Mouse (Mus musculus): ENCODE data around the gene Cdt1. TPM values are rescaled to one million over a fixed set of nuclear protein-coding genes. Genes with fewer than 3 reads are reported as not detected.

Cdt1 gene
- 11.4 TPM for polyA plus RNA-seq (2017; shearing (Covaris generic))

GRCm38 (mm10) chr8:122567361-122568108 is at the start of gene Cdt1:
Gene Cdt1, plus strand, starts transcription at chr8:122568015.

GRCm38 (mm10) chr8:122551265-122552051 is 16.4 kb upstream of the Cdt1 start, which contains the start of gene Piezo1:
Gene Piezo1, minus strand, starts transcription at chr8:122551329.

GRCm38 (mm10) chr8:122576648-122577022 is 8.8 kb downstream of the Cdt1 start, which contains the start of gene Aprt:
Gene Aprt, minus strand, starts transcription at chr8:122576909.

GRCm38 (mm10) chr8:122611295-122612133 is 43.7 kb downstream of the Cdt1 start, which contains the start of the genes Galns and Trappc2l:
Gene Galns, minus strand, starts transcription at chr8:122611463.
Gene Trappc2l, plus strand, starts transcription at chr8:122611640.

GRCm38 (mm10) chr8:122622727-122623126 is 54.9 kb downstream of the Cdt1 start, which contains the start of gene Pabpn1l:
Gene Pabpn1l, minus strand, starts transcription at chr8:122622739.

Other genes starting within 250 kb of the Cdt1 start
- not detected for gene Trhr2, start 207.3 kb upstream of the Cdt1 start, polyA plus RNA-seq (2017; shearing (Covaris generic))
- 53.9 TPM for gene Zc3h18, start 191.4 kb upstream of the Cdt1 start, polyA plus RNA-seq (2017; shearing (Covaris generic))
- gene Il17c, start 146.0 kb upstream of the Cdt1 start, polyA plus RNA-seq (2017; shearing (Covaris generic)), result 0.92 TPM
- gene Cyba, start 135.1 kb upstream of the Cdt1 start, polyA plus RNA-seq (2017; shearing (Covaris generic)), result 1,044 TPM
- 29.2 TPM for gene Mvd, start 124.6 kb upstream of the Cdt1 start, polyA plus RNA-seq (2017; shearing (Covaris generic))
- gene Snai3, start 107.3 kb upstream of the Cdt1 start, polyA plus RNA-seq (2017; shearing (Covaris generic)), result 5.2 TPM
- gene Rnf166, start 92.0 kb upstream of the Cdt1 start, polyA plus RNA-seq (2017; shearing (Covaris generic)), result 29.5 TPM
- gene Ctu2, start 91.9 kb upstream of the Cdt1 start, polyA plus RNA-seq (2017; shearing (Covaris generic)), result 70.3 TPM
- gene Piezo1, start 16.7 kb upstream of the Cdt1 start, polyA plus RNA-seq (2017; shearing (Covaris generic)), result 5.2 TPM
- 264 TPM for gene Aprt, start 8.9 kb downstream of the Cdt1 start, polyA plus RNA-seq (2017; shearing (Covaris generic))
- 17.2 TPM for gene Galns, start 43.4 kb downstream of the Cdt1 start, polyA plus RNA-seq (2017; shearing (Covaris generic))
- gene Trappc2l, start 43.6 kb downstream of the Cdt1 start, polyA plus RNA-seq (2017; shearing (Covaris generic)), result 55.9 TPM
- not detected for gene Pabpn1l, start 54.7 kb downstream of the Cdt1 start, polyA plus RNA-seq (2017; shearing (Covaris generic))
- gene Cbfa2t3, start 131.1 kb downstream of the Cdt1 start, polyA plus RNA-seq (2017; shearing (Covaris generic)), result 0.09 TPM
- 7.7 TPM for gene Acsf3, start 207.5 kb downstream of the Cdt1 start, polyA plus RNA-seq (2017; shearing (Covaris generic))